Comparison of ENCODE assay signal across 8 mouse cellular contexts in the genomic region with DNA sequence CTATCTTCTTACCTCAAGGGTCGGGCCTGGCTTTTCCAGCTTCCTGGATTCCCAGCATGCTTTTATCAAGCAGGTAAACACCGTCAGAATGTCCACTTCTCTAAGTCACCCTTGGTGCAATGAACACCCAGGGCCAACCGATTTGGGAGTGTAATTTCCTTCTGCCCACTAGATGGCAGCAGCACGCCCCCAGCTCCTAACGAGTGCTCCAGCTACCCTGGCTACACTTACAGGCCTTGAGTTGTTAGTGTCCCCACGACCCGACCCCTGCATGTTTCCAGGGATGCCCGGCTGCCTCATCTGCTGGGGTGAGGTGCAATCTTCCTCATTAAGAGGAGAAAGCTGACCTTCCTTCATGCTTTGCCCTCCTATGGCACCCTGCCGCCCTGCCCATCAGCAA. TPM values are rescaled to one million over a fixed set of nuclear protein-coding genes. Genes with fewer than 3 reads are reported as not detected.
DNase-seq lines count a peak whose midpoint lies in the region; ATAC-seq and TF ChIP-seq lines count a peak whose summit lies in the region.

No protein-coding gene starts in this region.

- DNase-seq in hindbrain, embryonic 10.5 days (ENCODE audit: low spot score) = peak; percentile 79
- DNase-seq in CD4-positive helper T cell, adult 2 months (ENCODE audit: low read depth, low spot score) = peak; percentile 63
- DNase-seq in adrenal gland, postnatal 14 days = peak; percentile 58
- peak; percentile 79 for DNase-seq in embryonic facial prominence, embryonic 11.5 days (ENCODE audit: low spot score)
- peak; percentile 44 for DNase-seq in kidney, adult 9 months
- peak; percentile 69 for DNase-seq in stomach, postnatal 0 days (ENCODE audit: low spot score)

- H3K4me3 ChIP-seq in hindbrain, embryonic 10.5 days = no peak overlapping the region
- H3K4me3 ChIP-seq in hindbrain, embryonic 13.5 days = no peak overlapping the region
- H3K4me3 ChIP-seq in embryonic facial prominence, embryonic 11.5 days (ENCODE audit: low read depth, low read length) = no peak overlapping the region
- H3K4me3 ChIP-seq in stomach, postnatal 0 days (ENCODE audit: low read depth, low read length) = no peak overlapping the region

- ATAC-seq in hindbrain, embryonic 13.5 days (ENCODE audit: low FRiP score) = no peak
- ATAC-seq in embryonic facial prominence, embryonic 11.5 days (replicated peaks; ENCODE audit: insufficient number of reproducible peaks, low FRiP score, low TSS enrichment, low read depth) = no peak
- ATAC-seq in megakaryocyte, adult 5-6 weeks (ENCODE audit: poor library complexity, severe bottlenecking) = peak; percentile 87
- ATAC-seq in stomach, postnatal 0 days (ENCODE audit: low FRiP score, low TSS enrichment) = peak; percentile 79

- WGBS in hindbrain, embryonic 10.5 days = 20% methylated on average over 9 of the region's 9 CpGs
- WGBS in hindbrain, embryonic 13.5 days = 17% methylated on average over 9 of the region's 9 CpGs
- WGBS in embryonic facial prominence, embryonic 11.5 days = 15% methylated on average over 9 of the region's 9 CpGs
- WGBS in stomach, postnatal 0 days = 15% methylated on average over 9 of the region's 9 CpGs

- no peak overlapping the region for H3K27ac ChIP-seq in hindbrain, embryonic 10.5 days
- H3K27ac ChIP-seq in hindbrain, embryonic 13.5 days = no peak overlapping the region
- H3K27ac ChIP-seq in embryonic facial prominence, embryonic 11.5 days (replicated peaks; ENCODE audit: low read depth, low read length) = no peak overlapping the region
- no peak overlapping the region for H3K27ac ChIP-seq in stomach, postnatal 0 days (replicated peaks)

- H3K27me3 ChIP-seq in hindbrain, embryonic 10.5 days (ENCODE audit: insufficient read depth, poor library complexity, severe bottlenecking) = peaks cover 17% of the 10 kb centered on the region
- H3K27me3 ChIP-seq in hindbrain, embryonic 13.5 days = 0 out of 2 replicates have a peak, but pooled peaks cover 6% of the 10 kb centered on the region
- no peaks in the 10 kb centered on the region for H3K27me3 ChIP-seq in embryonic facial prominence, embryonic 11.5 days (ENCODE audit: control insufficient read depth, insufficient read depth, low read length)
- no peaks in the 10 kb centered on the region for H3K27me3 ChIP-seq in stomach, postnatal 0 days (ENCODE audit: control insufficient read depth, insufficient read depth, low read length)

- no peaks in the 10 kb centered on the region for H3K9me3 ChIP-seq in hindbrain, embryonic 10.5 days
- H3K9me3 ChIP-seq in hindbrain, embryonic 13.5 days = no peaks in the 10 kb centered on the region
- no peaks in the 10 kb centered on the region for H3K9me3 ChIP-seq in embryonic facial prominence, embryonic 11.5 days (replicated peaks; ENCODE audit: control insufficient read depth, low read length)
- no peaks in the 10 kb centered on the region for H3K9me3 ChIP-seq in stomach, postnatal 0 days (ENCODE audit: control insufficient read depth, low read length)

- H3K4me2 ChIP-seq in hindbrain, embryonic 13.5 days = no peak overlapping the region
- no peak overlapping the region for H3K4me2 ChIP-seq in embryonic facial prominence, embryonic 11.5 days (ENCODE audit: low read depth, low read length)
- H3K4me2 ChIP-seq in stomach, postnatal 0 days (replicated peaks; ENCODE audit: low read depth) = no peak overlapping the region

- TF ChIP-seq EP300 in stomach, postnatal 0 days (optimal IDR thresholded peaks at IDR 0.05) = no peak

- peaks cover 19% of the 10 kb centered on the region for H3K4me1 ChIP-seq in hindbrain, embryonic 10.5 days (replicated peaks)
- H3K4me1 ChIP-seq in hindbrain, embryonic 13.5 days (replicated peaks) = peaks cover 12% of the 10 kb centered on the region
- no peaks in the 10 kb centered on the region for H3K4me1 ChIP-seq in embryonic facial prominence, embryonic 11.5 days (ENCODE audit: control insufficient read depth, insufficient read depth, low read length)
- H3K4me1 ChIP-seq in stomach, postnatal 0 days (replicated peaks; ENCODE audit: control insufficient read depth, insufficient read depth) = no peaks in the 10 kb centered on the region

- H3K36me3 ChIP-seq in hindbrain, embryonic 10.5 days = no peaks in the 10 kb centered on the region
- H3K36me3 ChIP-seq in hindbrain, embryonic 13.5 days = peaks cover 7% of the 10 kb centered on the region
- H3K36me3 ChIP-seq in embryonic facial prominence, embryonic 11.5 days (replicated peaks; ENCODE audit: control insufficient read depth, insufficient read depth, low read depth, low read length) = no peaks in the 10 kb centered on the region
- no peaks in the 10 kb centered on the region for H3K36me3 ChIP-seq in stomach, postnatal 0 days (ENCODE audit: control insufficient read depth, insufficient read depth, low read length)

- TF ChIP-seq CTCF in stomach, postnatal 0 days (IDR thresholded peaks at IDR 0.05; ENCODE audit: low read depth) = peak; percentile 90

- H3K9ac ChIP-seq in hindbrain, embryonic 13.5 days = no peak overlapping the region
- H3K9ac ChIP-seq in embryonic facial prominence, embryonic 11.5 days (replicated peaks; ENCODE audit: low read length) = no peak overlapping the region
- no peak overlapping the region for H3K9ac ChIP-seq in stomach, postnatal 0 days (ENCODE audit: low read length)

RNA-seq across cellular contexts. Expression of a gene that starts 51.2 kb away (rescaled TPM):
- polyA plus RNA-seq in hindbrain, embryonic 10.5 days (2016; fragmentation: Nextera tagmentation; extraction: Ambion mirVana) = 39.9 and 41.3 TPM in 2 replicates
- 28.7 and 30.2 TPM in 2 replicates for polyA plus RNA-seq in hindbrain, embryonic 13.5 days (2015; fragmentation: Nextera tagmentation; extraction: Ambion mirVana)
- total RNA-seq in adrenal gland, postnatal 14 days (2021) = 17.2 and 19.7 TPM in 2 replicates
- 42.1 and 44.0 TPM in 2 replicates for polyA plus RNA-seq in embryonic facial prominence, embryonic 11.5 days (2014; fragmentation: Nextera tagmentation; extraction: Ambion mirVana)
- total RNA-seq in megakaryocyte, adult 5-6 weeks (2015) = 6.7 and 8.8 TPM in 2 replicates
- 13.8 and 17.2 TPM in 2 replicates for total RNA-seq in megakaryocyte, adult 5-6 weeks (2017)
- 28.0 and 29.8 TPM in 2 replicates for polyA plus RNA-seq in stomach, postnatal 0 days (2015; fragmentation: Nextera tagmentation; extraction: Ambion mirVana)

Comparison
In these comparisons a context has a peak if more than half of its experiments do, and no peak if none do; other contexts are left out.
1. ATAC-seq: peak in megakaryocyte, adult 5-6 weeks (single experiment) and stomach, postnatal 0 days (single experiment); none in hindbrain, embryonic 13.5 days (single experiment) and embryonic facial prominence, embryonic 11.5 days (single experiment).
2. Peak in every context shown above with its lines, with median percentiles within 50 percentile points of each other: DNase-seq.